Mouse (Mus musculus) urinary bladder, postnatal 4 days (tissue): ENCODE results near the gene Cdhr3.

Experiments
- DNase-seq, 2 experiments: peaks; one replicate each; pipeline ENCODE4 v3.0.0; 2021 to 2022; ENCODE audit warnings: low spot score in 2 of 2

Cdhr3 gene

GRCm38 (mm10) chr12:33035089-33035718 is 57.5 kb downstream of the Cdhr3 start:
- DNase-seq: no peak

DNA sequence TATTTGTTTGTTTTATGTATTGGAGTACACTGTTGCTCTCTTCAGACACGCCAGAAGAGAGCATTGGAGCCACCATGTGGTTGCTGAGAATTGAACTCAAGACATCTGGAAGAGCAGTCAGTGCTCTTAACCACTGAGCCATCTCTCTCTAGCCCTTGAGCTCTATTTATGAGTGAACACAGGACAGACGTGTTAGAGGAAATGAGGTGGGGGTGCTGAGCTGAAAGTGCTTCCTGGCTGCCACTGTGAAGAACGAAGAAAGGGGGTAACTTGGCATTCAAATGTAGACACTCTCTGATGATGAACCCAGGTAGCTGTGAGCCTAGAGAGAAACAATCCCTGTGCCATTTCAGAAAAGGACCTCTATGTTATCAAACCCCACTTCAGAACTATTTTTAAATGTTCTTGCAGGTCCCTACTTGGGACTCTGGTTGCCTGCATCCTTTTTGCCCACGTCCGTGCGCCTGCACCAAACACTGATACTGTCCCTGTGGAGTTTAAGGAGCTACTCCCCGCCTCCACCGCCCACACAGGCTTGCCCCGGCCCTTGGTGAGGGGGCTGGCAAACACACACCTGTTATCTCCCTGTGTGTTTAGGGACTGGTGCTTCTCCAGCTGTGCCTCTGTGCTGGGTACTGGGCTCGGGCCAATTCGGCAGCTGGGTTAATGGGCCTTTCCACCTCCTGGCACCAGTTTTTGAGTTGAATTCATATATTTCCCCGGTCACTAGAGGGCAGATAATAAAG is 58.2 kb downstream of the Cdhr3 start:
- no peak for DNase-seq

- DNase-seq: no peak
These were observed 59.5 kb downstream of the Cdhr3 start for GRCm38 (mm10) chr12:33033221-33033620.

DNA sequence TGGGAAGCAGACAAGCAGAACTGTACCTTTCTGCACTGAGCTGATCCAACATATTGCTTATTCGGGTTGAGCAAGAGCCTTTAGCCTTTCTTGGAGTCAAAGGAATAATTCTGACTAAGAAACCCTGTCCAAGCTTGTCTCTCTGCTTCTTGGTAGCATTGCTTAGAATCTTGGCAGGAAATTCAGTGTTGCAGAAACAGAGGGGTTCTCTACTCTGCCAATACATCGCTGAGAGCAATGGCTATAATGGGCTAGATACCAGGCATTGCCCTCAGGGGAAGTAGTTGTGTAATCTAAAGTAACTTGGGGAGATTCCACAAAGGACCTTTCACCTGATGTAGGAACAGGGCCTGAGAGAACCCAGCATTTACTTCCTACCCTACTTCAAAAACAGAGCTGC is 62.1 kb downstream of the Cdhr3 start:
- DNase-seq: no peak

GRCm38 (mm10) chr12:33030066-33030465 is 62.6 kb downstream of the Cdhr3 start:
- no peak for DNase-seq

DNA sequence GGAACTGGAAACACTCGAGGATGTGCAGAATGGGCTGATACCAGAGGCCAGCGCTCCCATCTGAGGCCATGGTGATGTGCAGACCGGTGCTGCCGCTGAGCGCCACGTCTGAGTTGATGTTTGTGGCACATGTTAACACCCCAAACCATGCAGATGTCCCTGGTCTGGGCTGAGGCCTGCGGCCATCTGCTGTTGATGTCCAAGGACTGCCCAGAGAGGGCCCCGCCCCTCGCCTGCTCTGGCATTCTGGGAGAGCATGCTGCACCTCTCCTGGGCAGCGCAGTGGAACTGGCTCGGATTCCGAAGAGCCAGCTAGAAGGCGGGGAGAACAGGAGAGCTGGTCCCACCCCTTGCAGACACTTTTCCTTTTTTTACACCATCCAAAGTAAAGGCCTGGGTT is 64.0 kb downstream of the Cdhr3 start:
- no peak for DNase-seq

DNA sequence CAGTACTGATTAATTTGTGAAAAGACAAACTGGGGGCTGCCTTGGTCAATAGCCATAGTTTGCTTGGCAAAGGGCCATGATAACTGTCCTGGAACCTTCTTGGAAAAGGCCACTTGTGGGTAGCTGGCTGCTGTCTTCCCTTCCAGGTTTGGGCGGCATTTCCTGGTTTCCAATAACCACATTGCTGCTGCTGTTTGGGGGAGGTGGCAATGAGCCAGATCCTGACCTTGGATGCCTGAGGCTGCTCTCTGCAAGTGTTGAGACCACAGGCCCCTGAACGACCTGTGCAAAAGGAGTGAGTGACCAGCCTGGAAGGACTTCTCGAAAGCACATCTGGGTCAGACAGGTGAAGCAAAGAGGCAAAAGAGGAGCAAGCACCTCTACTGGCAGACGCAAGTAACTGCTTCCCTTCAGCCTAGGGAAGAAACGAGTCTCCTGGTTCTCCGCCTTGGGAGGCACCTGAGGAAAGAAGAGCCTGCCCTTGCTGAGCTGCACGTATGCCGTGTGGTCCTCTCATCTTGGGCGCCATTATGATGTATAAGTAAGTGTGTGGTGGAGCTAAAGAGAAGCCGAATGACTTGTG is 64.5 kb downstream of the Cdhr3 start:
- DNase-seq: no peak

- DNase-seq: peak; percentile 66 to 78
These were observed 65.6 kb downstream of the Cdhr3 start for GRCm38 (mm10) chr12:33027093-33027492.

- no peak for DNase-seq
These were observed 68.2 kb downstream of the Cdhr3 start for GRCm38 (mm10) chr12:33024524-33024923.

DNA sequence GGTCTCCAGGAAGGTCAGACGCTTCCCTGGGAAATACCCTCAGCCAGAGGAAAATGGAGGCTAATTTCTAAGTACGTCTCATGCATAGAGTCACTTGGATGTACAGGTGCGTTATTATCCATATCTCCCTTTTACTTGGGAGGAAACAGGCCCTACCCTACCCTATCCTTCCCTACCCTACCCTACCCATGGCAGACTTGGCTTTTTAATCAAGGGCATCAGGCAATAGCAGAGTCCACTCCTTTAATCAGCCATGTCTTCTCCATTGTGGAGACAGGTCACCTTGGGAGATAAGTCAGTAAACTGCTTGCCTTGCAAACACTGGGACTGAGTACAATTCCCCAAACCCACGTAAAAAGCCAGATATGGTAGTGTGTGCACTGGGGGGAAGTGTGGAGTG is 70.9 kb downstream of the Cdhr3 start:
- DNase-seq: no peak

- no peak for DNase-seq
These were observed 71.5 kb downstream of the Cdhr3 start for GRCm38 (mm10) chr12:33021140-33021539.

- peak in 1 of 2 experiments; percentile 43 for DNase-seq
These were observed 72.7 kb downstream of the Cdhr3 start for GRCm38 (mm10) chr12:33020011-33020410.

DNA sequence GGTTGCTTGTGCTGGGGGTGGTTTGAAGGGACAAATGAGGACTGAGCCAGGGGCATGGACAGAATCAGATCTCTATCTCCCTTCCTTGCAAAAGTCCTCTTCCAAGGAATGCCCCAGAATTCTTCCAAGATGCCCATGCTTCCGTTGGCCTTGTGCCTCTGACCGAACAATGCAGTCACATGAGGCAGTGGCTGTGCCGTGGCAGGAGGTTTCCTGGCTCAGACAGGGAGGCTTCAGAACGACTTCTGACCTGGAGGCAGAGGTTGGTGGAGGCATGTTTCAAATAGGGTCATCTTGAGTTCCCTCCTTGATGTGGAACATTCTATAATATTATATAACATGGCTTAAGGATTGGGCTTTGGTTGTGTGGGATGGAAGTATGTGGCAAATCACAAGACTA is 74.1 kb downstream of the Cdhr3 start:
- no peak for DNase-seq

DNA sequence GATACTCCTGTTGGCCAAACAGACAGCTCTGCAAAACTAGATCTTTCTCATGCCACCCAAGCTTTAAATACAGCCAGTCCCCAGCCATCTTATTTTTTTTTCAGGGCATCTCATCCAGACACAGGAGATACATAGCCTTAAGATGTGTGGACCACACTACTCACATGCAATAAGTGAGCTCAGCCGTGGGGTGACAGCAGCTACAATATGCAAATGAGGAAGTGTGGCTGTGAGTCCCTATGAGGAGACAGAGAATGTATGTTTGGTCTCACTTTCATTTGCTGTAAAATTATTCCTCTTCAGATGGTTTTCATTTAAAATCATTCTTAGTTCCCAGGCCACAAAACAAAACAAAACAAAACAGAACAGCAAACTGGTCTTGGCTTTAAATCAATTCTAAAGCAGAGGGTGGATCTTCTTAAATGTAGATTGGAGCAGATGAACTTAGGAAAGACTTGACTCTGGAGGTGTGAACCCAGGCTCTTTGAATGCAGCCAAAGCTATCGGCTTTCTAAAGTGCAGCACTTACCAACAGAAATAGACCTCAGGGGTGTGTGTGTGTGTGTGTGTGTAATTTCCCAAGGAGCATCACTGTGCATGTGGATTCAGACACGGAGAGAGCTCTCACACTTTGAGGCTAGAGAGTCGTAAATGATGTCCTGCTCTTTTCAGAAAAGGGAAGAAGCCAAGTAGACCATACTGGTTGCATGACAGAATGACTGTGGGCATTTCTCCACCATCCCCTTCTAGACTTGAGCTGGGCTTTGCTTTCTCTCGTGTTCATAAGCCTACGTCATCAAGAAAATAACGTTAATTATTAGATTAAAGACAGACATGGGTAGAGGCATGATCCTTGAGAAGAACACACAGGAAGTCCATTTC is 75.6 kb downstream of the Cdhr3 start:
- DNase-seq: no peak

DNA sequence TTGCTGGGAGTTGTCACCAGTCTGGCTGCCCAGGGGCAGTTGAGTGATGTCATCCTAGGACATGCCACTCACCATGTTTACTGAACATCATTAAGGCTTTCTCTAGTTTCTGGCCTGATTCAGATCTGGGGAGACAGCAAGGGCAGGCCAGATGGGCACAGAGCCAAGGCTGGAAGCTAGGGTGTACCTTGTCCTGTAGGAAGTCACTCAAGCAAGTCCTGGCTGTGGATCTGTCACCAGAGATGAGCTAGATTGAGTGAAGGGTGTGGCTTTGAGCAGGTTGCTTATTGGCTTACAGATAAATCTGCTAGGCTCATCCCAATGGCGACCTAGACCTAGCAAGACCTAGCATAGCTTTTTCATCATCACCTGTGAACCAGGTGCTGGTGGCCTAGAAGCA is 77.6 kb downstream of the Cdhr3 start:
- no peak for DNase-seq

DNA sequence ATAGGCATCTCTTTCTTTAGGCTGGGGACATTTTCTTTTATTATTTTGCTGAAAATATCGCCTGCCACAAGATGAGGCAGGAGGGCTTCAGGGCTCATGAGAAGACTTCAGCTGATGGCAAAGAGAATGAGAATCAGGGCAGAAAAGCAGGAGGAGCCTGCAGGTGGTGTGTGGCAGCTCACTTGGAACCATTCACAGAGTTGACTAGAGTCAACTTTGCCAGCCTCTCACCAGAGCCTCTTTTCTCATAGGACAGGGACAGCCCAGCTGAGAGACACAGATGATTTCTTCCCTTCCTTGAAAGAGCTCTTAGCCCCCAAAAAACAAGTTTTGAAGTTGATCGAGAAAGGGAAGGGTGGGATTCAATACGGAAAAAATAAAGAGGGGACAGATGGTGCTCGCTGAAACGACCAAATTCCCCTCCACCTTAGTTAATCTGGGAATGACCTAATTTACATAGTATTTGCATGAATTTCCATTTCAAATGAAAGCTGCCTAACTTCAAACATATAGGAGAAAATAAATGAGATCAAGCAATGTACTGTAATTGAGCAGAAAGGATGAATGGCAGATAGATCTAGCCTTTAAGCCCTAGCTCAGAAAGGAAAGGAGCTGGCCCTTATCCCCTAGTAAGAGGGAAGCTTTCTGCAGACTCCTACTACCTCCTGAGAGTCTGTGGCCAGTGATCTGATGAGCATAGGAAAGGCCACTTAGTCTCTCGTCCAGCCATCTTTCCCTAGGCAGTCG is 78.5 kb downstream of the Cdhr3 start:
- DNase-seq: no peak

DNA sequence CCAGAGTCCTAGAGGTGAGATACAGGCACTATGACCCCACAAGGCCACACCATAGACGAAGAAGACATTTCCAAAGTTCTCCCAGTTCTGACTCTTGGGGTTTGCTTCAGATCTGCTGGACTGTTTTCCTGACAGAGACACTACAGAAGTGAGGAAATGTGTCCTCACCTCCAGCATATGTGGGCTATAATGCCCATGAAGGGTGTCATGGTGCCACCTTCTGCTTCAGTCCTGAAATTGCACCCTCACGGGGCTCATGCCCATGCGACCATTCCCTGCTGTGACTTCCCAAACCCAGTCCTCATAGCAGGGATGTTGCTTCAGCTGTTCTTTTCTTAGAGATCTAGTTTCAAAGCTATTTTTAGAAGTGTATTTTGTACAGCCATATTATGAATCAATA is 82.6 kb downstream of the Cdhr3 start:
- DNase-seq: no peak

DNA sequence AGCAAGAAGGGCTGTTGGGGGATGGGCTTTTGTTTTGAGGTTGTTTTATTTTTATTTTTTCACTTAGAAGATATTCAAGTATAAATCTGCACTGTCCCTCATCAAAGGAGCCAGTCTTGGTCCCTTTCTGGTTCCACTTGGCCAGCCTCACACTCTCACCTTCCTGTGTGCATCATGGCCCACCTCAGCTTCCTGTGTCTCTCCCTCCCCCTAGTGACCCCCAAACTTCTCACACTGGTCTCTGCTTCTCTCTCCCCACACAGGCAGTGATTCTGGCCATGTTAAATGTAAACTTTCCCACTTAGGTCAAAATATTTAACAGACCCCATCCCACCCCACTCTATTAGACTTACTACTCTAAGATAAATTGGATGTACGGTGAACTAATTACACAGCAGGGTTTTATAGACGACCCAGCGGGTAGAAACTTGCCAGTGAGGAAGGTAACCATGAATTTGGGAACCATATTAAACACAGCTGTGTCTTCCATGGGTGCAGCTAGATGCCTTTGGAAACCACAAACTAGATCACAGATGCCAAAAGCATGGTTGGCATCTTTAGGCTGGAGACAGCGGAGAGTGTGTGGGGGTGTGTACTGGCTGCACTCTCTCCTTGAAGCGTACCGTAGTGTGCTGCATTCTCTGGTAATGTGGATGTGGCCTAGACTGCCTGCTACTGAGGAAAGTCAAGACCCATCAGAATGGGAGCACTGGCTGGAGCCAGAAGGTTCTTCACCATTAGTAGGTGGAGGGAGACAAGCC is 83.3 kb downstream of the Cdhr3 start:
- DNase-seq: no peak

DNA sequence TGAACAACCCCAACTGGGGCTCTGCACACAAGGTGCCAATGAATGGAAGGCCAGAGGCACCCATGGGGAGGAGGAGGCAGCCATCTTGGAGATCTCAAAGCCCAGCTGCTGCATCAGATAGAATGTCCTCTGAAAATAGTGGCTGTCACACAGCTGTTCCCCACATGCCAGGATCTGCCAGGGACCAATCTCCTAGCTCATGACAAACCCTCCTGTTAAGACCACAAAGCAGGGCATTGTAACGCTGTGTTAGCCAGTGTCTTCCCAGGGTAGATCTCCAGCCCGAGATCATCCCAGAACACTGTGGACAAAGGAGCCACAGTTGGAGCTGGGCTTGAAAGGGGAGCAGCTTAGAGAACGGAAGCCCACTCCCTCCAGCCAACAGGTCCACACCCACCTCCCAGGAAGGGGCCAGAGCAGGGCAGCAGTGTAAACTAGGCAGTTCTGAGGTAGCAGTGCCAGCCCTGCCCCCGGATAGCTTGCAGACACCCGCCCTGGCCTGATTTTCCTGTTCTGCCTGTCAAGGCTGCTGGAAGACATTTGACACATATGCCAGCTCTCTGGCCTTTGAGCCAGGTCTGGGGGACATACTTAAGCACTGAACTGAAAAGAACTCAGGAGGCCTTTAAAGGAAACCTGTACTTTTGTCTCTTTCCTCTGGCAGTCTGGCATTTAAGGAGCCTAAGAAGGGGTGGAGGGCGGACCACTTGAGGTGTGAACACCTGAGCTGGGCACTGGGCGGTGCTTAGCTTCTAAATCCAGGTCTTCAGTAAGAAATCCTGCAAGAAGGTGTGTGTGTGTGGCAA is 84.2 kb downstream of the Cdhr3 start:
- DNase-seq: peak; percentile 59 to 68

DNA sequence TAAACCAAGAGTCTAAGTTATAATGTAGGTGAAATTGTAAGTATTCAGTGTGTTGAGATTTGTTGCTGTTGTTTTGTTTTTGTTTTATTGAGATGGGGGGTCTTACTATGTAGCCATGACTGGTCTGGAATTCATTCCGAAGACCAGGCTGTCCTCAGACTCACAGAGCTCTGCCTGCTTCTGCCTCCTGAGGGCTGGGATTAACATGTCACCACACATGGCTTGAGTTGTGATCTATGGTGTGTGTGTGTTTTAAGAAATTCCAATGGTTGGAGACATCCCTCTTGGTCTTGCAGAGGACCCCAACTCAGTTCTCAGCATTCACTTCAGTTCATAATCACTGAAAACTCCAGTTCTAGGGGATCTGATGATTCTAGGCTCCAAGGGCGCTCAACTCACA is 85.5 kb downstream of the Cdhr3 start:
- no peak for DNase-seq
